Mouse (Mus musculus) hindlimb bud, embryonic 11.5 days (tissue): Measurements from ENCODE around the gene Krtap24-1.

Experiments used
- DNase-seq: peaks from one replicate; pipeline ENCODE4 v3.0.0-alpha.2; 2012; ENCODE audit warnings: low read depth, low spot score; ENCODE audit errors: extremely low spot score

Krtap24-1 gene

GRCm38 (mm10) chr16:88611922-88612321 lies at the start of gene Krtap24-1:
TSS of gene Krtap24-1 (minus strand) at chr16:88612279.
- no peak for DNase-seq

DNA sequence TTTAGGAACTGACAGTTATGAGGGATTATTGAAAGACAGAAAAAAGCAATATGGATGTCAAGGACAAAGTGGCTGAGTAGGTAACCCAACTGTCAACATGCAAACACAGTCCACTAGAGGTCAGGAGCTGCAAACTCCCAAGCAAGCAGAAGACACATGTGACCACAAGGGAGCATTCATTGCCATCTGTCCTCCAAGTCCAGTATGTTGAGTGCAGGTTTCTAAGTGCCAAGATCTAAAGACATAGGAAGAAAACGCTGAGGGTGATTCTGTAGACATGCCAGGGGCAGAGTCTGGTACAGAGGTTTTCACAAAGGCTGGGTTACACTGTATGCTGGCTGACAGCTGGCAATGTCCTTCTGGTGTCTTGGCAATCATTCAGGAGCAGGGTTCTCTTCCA lies 45.3 kb upstream of the Krtap24-1 start:
- no peak for DNase-seq

DNA sequence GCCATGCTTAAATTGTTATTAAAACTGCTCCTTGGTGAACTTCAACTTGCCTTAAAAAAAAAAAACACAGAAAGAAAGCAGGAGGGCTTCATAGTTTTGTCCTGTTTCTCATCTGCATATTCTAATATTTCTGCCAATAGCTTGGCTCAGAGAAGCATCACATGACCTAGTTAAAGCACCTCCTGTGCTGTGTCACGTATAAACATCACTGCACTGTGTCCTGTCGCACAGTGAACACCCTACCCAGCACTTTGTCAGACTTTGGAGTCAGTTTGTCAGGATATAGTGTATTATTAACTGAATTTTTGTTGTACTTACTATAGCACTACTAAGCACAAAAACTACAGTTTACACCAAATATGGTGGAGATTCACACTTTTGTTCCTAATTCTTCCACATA lies 39.9 kb upstream of the Krtap24-1 start:
- DNase-seq: no peak

DNA sequence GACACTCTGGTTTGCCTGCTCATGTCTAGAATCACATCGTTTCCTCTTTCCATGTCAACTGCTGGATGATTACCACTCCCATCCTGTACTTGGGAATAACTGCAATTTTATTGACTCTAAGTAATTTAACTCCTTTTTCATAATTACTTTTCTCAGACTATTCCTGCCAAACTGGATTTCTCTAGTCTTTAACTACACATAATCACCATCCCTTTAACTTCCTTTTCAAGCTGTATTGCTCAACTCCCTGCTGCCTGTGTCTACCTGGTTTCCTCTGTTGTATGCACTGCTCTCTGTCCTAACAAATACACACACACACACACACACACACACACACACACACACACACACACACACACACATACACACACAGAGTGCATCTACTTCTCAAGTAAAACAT lies 39.0 kb upstream of the Krtap24-1 start:
- DNase-seq: no peak

- no peak for DNase-seq
Measured at GRCm38 (mm10) chr16:88647358-88647846, 35.3 kb upstream of the Krtap24-1 start, which contains the start of gene Krtap26-1. TSS of gene Krtap26-1 (minus strand) at chr16:88647796.

- no peak for DNase-seq
Measured at GRCm38 (mm10) chr16:88646366-88647111, 34.5 kb upstream of the Krtap24-1 start.

GRCm38 (mm10) chr16:88640053-88640452 lies 28.0 kb upstream of the Krtap24-1 start:
- no peak for DNase-seq

DNA sequence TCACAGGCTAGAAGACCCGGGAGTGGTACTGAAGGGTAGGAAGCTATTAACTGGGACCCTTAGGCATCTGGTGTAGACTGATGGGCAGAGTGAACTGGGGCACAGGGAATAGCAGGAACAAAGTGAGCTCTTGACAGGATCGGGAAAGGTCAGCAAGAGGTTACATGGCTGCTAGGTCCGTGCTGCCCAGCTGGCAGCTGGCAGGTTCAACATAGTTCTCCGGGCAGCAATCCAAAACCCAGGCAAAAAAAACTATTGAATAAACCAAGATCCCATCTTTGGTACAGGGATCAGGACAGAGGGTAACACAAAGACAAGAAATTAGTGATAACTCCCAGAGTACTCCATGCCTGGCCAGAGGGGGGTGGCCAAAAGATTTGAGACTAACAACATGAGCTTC lies 23.1 kb upstream of the Krtap24-1 start:
- DNase-seq: no peak

DNA sequence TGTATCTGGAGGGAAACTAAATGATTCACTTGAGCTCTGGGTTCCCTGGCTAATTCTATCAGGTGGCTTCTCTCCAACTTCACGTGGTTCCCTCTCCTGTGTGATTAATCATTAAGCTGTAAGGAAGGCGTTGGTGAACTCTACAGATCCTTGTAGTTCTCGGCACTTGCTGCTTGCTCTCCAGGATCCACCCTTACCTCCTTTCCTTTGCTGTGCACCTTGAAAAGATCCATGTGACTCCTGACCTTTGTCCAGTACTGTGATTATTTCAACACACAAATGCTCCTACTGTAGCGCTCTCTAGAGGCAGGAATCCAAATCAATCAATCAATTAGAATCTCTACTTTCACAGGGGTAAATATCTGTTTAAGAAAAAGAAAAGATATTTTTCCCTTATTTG lies 19.4 kb upstream of the Krtap24-1 start:
- DNase-seq: no peak

DNA sequence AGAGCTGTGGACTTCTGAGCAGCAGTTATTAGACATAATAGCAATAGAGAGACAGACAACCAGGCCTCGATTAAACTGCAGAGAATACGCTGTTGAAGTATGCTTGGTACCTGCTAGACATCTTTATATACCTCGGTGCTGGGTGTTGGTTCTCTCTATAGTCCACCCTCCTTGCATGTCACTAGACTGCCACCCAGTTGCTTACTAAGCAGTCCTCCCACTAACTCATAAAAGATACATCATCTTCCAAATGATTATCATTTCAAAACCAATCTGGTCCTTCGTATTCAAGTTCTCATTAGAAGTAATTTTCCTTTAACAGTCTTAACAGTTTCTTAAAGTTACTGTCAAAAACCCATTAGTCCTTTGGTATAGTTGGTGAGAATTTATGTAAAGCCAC lies 15.5 kb upstream of the Krtap24-1 start, which contains the start of gene 2310079G19Rik:
TSS of gene 2310079G19Rik (minus strand) at position 101 of the 400 bp plus-strand sequence.
- no peak for DNase-seq

GRCm38 (mm10) chr16:88612712-88613111 lies 633 bp upstream of the Krtap24-1 start:
- no peak for DNase-seq

DNA sequence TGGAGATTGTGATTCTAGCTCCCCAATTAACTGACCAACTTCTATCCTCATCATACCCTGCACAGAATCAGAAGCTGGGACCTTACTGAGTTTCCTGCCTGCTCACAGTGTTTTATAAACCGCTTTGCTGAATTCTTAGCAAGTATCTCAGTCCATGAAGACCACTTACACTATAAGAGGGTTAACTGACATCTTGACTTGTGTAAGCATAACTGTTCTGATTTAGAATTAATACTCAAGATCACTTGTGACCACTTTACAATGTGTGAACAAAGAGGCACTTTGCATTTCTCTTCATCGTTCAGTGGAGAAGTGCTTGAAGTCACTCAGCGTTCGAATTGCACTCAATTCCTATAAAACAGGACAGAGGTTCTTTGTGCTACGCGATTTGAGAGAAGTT lies 7.5 kb downstream of the Krtap24-1 start:
- DNase-seq: no peak

DNA sequence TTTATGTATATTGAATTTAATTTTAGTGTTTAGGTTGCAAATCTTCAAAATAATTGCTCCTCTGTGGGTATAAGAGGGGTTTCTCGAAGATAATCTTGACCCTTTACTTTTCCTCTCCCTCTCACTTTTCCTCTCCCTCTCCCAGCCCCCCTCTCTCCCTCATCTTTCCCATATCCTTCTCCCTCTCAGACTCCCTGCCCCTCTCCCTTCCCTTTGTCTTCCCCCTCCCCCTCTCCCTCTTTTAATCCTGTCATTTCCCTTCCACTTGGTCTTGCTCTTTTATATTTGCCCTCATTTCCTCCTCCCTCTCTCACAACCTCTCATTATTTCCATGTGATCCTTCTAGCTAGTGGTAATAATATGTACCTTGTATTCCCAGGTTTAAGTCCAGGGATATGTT lies 9.6 kb downstream of the Krtap24-1 start:
- no peak for DNase-seq

GRCm38 (mm10) chr16:88600303-88600702 lies 11.8 kb downstream of the Krtap24-1 start:
- DNase-seq: peak; percentile 71

DNA sequence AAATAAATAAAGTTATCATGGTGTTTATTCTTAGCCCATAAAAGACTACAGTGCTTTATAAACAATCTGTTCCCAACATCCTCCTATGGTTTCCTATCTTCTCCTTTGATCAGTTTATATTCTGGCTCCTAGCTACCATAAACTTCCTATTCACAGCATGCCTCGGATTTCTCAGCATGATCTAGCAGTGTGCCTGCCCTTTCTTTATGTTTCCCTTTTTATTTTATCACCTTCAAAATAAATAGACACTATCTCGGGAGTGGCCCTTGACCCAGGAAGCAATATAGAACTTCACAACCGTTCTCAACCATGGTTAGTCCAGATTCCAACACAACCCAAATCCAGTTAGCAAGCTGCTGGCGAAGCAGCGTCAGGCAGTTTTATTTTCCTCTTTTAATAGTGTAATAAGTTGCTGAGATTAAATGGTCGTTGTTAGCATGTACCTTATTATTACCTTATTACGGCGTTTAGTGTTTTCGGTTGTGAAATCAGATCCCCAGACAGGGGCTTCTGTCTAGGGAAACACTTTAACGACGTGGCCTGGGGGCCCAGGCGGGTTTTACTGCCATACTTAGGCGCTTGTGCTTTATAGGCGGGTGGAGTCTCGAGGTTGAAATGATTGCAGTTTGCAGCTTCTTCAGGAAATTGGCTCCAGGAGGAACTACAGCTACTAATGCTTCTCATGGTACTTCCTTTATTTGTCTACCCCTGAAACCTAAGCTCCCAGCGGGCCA lies 12.4 kb downstream of the Krtap24-1 start:
- peak; percentile 85 for DNase-seq

- DNase-seq: no peak
Measured at GRCm38 (mm10) chr16:88592758-88593157, 19.3 kb downstream of the Krtap24-1 start.

GRCm38 (mm10) chr16:88583338-88583737 lies 28.7 kb downstream of the Krtap24-1 start:
- DNase-seq: no peak

DNA sequence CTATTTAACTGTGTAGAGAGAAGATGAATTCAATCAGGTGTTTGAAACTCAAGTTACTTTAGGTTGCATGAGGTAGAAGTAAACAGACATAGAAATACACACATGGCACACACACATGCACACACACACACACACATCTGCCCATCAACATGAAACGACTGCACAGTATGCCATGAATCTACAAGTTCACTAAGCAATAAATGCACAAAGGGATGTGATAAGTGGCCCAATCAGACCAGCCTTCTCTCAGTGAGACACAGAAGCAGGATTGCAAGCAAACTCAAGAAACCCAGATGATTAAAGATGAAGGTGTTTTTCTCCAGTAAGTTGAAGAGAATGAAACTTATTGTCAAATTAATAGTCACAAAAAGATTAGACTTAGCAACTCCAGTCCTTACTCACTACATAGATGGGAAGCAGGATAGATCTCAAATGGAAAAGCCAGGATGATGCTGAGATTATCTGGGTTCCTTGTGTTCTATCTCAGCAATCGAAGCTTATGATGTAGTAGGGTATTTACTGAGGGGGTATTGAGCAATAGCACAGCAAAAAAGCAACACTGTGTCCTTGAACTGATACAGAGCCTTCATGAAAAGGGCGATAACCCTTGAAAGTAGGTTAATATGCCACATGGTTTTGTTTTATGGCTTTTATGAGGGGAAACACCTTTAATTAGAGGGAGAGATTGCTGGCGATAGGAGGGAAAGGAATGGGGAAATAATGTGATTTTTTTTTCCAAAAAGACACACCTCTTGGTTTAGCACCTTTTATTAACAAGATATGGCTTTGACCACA lies 36.0 kb downstream of the Krtap24-1 start:
- DNase-seq: no peak

GRCm38 (mm10) chr16:88572904-88573404 lies 39.1 kb downstream of the Krtap24-1 start:
- no peak for DNase-seq

GRCm38 (mm10) chr16:88570136-88570535 lies 41.9 kb downstream of the Krtap24-1 start:
- DNase-seq: no peak

- DNase-seq: no peak
Measured at GRCm38 (mm10) chr16:88569732-88570131, 42.3 kb downstream of the Krtap24-1 start.
